Mouse (Mus musculus): ENCODE results near the gene Grk5. TPM values are rescaled to one million over a fixed set of nuclear protein-coding genes. Genes with fewer than 3 reads are reported as not detected.
A peak's percentile ranks its signal among the peaks of the same experiment; 100 is the strongest.

Grk5 gene
- polyA plus RNA-seq, 1 experiment from 2014 or later, result 2.0 TPM

GRCm38 (mm10) chr19:61085217-61085616, 195.7 kb downstream of the Grk5 start:
- H3K27me3 ChIP-seq (replicated peaks; ENCODE audit: control insufficient read depth, insufficient read depth, low read length), result no peaks in the 10 kb centered on the region
- no peak overlapping the region for H3K9ac ChIP-seq (ENCODE audit: low read length)
- WGBS, result 90% methylated on average over 2 of the region's 2 CpGs
- no peak overlapping the region for H3K27ac ChIP-seq (ENCODE audit: low read depth, low read length)
- DNase-seq (ENCODE audit: low spot score) (no peak), ATAC-seq (no peak)
- no peak overlapping the region for H3K4me3 ChIP-seq (ENCODE audit: low read depth, low read length)
- no peaks in the 10 kb centered on the region for H3K4me1 ChIP-seq (ENCODE audit: control insufficient read depth, insufficient read depth, low read length)
- peaks cover 3% of the 10 kb centered on the region; the same call in 1 of the 2 replicates for H3K36me3 ChIP-seq (ENCODE audit: control insufficient read depth, insufficient read depth, low read length)
- H3K4me2 ChIP-seq (ENCODE audit: low read length), result no peak overlapping the region
- no peaks in the 10 kb centered on the region for H3K9me3 ChIP-seq (replicated peaks; ENCODE audit: control insufficient read depth, low read length)

GRCm38 (mm10) chr19:61087781-61088180, 198.2 kb downstream of the Grk5 start:
- Histone ChIP-seq H3K9me3 (replicated peaks; ENCODE audit: control insufficient read depth, low read length) (no peaks in the 10 kb centered on the region), H3K9ac (ENCODE audit: low read length) (no peak overlapping the region), H3K27me3 (replicated peaks; ENCODE audit: control insufficient read depth, insufficient read depth, low read length) (no peaks in the 10 kb centered on the region), H3K4me2 (ENCODE audit: low read length) (no peak overlapping the region), H3K4me1 (ENCODE audit: control insufficient read depth, insufficient read depth, low read length) (no peaks in the 10 kb centered on the region), H3K36me3 (ENCODE audit: control insufficient read depth, insufficient read depth, low read length) (peaks cover 3% of the 10 kb centered on the region; the same call in 1 of the 2 replicates), H3K27ac (ENCODE audit: low read depth, low read length) (no peak overlapping the region), H3K4me3 (ENCODE audit: low read depth, low read length) (no peak overlapping the region)
- no peak for ATAC-seq
- WGBS, result 93% methylated on average over 1 of the region's 1 CpGs
- no peak for DNase-seq (ENCODE audit: low spot score)

DNA sequence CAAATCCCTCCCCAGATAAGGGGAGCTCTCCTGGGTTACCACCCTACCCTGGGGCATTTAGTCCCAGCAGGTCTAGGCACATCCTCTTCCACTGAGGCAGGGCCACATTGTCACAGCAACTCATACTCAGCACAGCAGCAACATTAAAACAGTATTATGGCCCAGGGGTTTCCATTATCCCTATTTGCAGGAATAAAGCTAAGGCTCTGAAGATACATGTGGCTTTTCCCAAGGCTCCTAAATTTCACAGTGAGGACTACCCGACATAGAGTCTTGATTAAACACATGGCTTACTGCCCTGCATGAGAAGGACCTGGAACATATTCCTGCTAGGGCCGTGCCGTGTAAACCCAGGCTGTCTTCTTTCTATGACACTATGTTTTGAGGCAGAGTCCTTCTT, 199.5 kb downstream of the Grk5 start:
- H3K4me1 ChIP-seq (ENCODE audit: control insufficient read depth, insufficient read depth, low read length), result no peaks in the 10 kb centered on the region
- no peaks in the 10 kb centered on the region for H3K27me3 ChIP-seq (replicated peaks; ENCODE audit: control insufficient read depth, insufficient read depth, low read length)
- no peak for DNase-seq (ENCODE audit: low spot score)
- H3K36me3 ChIP-seq (ENCODE audit: control insufficient read depth, insufficient read depth, low read length), result peaks cover 3% of the 10 kb centered on the region; the same call in 1 of the 2 replicates
- no peak overlapping the region for H3K4me2 ChIP-seq (ENCODE audit: low read length)
- H3K4me3 ChIP-seq (ENCODE audit: low read depth, low read length), result no peak overlapping the region
- no peak for ATAC-seq
- no peak overlapping the region for H3K27ac ChIP-seq (ENCODE audit: low read depth, low read length)
- no peaks in the 10 kb centered on the region for H3K9me3 ChIP-seq (replicated peaks; ENCODE audit: control insufficient read depth, low read length)
- no peak overlapping the region for H3K9ac ChIP-seq (ENCODE audit: low read length)
- WGBS, result 93% methylated on average over 3 of the region's 3 CpGs

- no peak overlapping the region for H3K27ac ChIP-seq (ENCODE audit: low read depth, low read length)
- peaks cover 3% of the 10 kb centered on the region; the same call in 1 of the 2 replicates for H3K36me3 ChIP-seq (ENCODE audit: control insufficient read depth, insufficient read depth, low read length)
- ATAC-seq, result no peak
- H3K9me3 ChIP-seq (replicated peaks; ENCODE audit: control insufficient read depth, low read length), result no peaks in the 10 kb centered on the region
- WGBS, result 91% methylated on average over 4 of the region's 4 CpGs
- no peaks in the 10 kb centered on the region for H3K27me3 ChIP-seq (replicated peaks; ENCODE audit: control insufficient read depth, insufficient read depth, low read length)
- no peaks in the 10 kb centered on the region for H3K4me1 ChIP-seq (ENCODE audit: control insufficient read depth, insufficient read depth, low read length)
- H3K4me2 ChIP-seq (ENCODE audit: low read length), result no peak overlapping the region
- no peak overlapping the region for H3K4me3 ChIP-seq (ENCODE audit: low read depth, low read length)
- DNase-seq (ENCODE audit: low spot score), result no peak
- H3K9ac ChIP-seq (ENCODE audit: low read length), result no peak overlapping the region
These were observed 201.0 kb downstream of the Grk5 start for GRCm38 (mm10) chr19:61090541-61090940.

- 84% methylated on average over 2 of the region's 2 CpGs for WGBS
These were observed 207.2 kb downstream of the Grk5 start for GRCm38 (mm10) chr19:61096776-61097175.

GRCm38 (mm10) chr19:61097764-61098163, 208.2 kb downstream of the Grk5 start:
- ATAC-seq (peak; percentile 34; the same call in 1 of the 2 replicates), DNase-seq (ENCODE audit: low spot score) (peak; percentile 66)
- Histone ChIP-seq H3K4me2 (ENCODE audit: low read length) (no peak overlapping the region), H3K4me3 (ENCODE audit: low read depth, low read length) (no peak overlapping the region), H3K9me3 (replicated peaks; ENCODE audit: control insufficient read depth, low read length) (no peaks in the 10 kb centered on the region), H3K27ac (ENCODE audit: low read depth, low read length) (no peak overlapping the region), H3K4me1 (ENCODE audit: control insufficient read depth, insufficient read depth, low read length) (no peaks in the 10 kb centered on the region), H3K9ac (ENCODE audit: low read length) (no peak overlapping the region), H3K36me3 (ENCODE audit: control insufficient read depth, insufficient read depth, low read length) (no peaks in the 10 kb centered on the region), H3K27me3 (replicated peaks; ENCODE audit: control insufficient read depth, insufficient read depth, low read length) (no peaks in the 10 kb centered on the region)
- 27% methylated on average over 4 of the region's 4 CpGs for WGBS

More at GRCm38 (mm10) chr19:61096776-61097175, 207.2 kb downstream of the Grk5 start:
- Histone ChIP-seq H3K27me3 (replicated peaks; ENCODE audit: control insufficient read depth, insufficient read depth, low read length) (no peaks in the 10 kb centered on the region), H3K36me3 (ENCODE audit: control insufficient read depth, insufficient read depth, low read length) (no peaks in the 10 kb centered on the region), H3K27ac (ENCODE audit: low read depth, low read length) (no peak overlapping the region), H3K4me1 (ENCODE audit: control insufficient read depth, insufficient read depth, low read length) (no peaks in the 10 kb centered on the region), H3K9ac (ENCODE audit: low read length) (no peak overlapping the region), H3K9me3 (replicated peaks; ENCODE audit: control insufficient read depth, low read length) (no peaks in the 10 kb centered on the region), H3K4me2 (ENCODE audit: low read length) (no peak overlapping the region), H3K4me3 (ENCODE audit: low read depth, low read length) (no peak overlapping the region)
- ATAC-seq, result no peak
- DNase-seq (ENCODE audit: low spot score), result no peak

DNA sequence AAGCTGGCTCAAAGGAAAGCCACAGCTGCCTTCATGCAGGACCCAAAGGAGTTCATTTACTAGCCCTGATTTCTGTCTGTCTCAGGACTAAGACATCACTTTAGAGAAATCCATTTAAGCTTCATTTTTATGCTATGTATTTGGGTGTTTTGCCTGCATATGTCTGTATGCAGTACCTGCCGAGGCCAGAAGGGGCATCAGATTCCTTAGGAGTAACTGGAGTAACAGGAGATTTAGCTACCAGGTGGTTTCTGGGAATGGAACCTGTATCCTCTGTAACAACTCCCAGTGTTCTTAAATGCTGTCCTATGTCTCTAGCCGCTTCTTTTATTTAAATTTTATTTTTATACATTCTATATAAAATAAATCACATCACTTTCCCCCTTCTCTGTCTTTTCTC, 220.6 kb downstream of the Grk5 start:
- Histone ChIP-seq H3K4me2 (ENCODE audit: low read length) (no peak overlapping the region), H3K9me3 (replicated peaks; ENCODE audit: control insufficient read depth, low read length) (no peaks in the 10 kb centered on the region), H3K27ac (ENCODE audit: low read depth, low read length) (no peak overlapping the region), H3K27me3 (replicated peaks; ENCODE audit: control insufficient read depth, insufficient read depth, low read length) (no peaks in the 10 kb centered on the region), H3K4me3 (ENCODE audit: low read depth, low read length) (no peak overlapping the region), H3K4me1 (ENCODE audit: control insufficient read depth, insufficient read depth, low read length) (no peaks in the 10 kb centered on the region), H3K9ac (ENCODE audit: low read length) (no peak overlapping the region), H3K36me3 (ENCODE audit: control insufficient read depth, insufficient read depth, low read length) (no peaks in the 10 kb centered on the region)
- ATAC-seq (no peak), DNase-seq (ENCODE audit: low spot score) (peak; percentile 2)
- WGBS, result 68% methylated on average over 2 of the region's 2 CpGs

DNA sequence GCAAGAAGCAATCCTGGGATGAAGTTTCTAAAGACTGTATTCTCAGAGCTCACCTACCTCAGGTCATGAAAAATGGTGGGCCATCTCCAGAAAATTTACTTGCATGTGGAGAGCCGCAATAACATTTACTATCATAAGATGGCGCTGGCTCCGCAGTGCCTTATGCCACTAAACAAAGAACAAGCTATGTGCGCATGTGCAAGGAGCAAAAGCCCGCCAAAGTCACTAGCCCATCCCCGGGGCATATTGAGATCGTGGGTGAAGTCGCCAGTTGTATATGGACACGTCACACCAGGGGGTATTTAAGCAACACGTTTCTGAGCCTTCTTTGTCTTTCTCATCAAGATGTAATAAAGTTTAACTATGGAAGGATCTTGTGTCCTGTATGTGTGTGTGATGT, 241.5 kb downstream of the Grk5 start:
- Histone ChIP-seq H3K4me3 (ENCODE audit: low read depth, low read length) (no peak overlapping the region), H3K27ac (ENCODE audit: low read depth, low read length) (no peak overlapping the region), H3K27me3 (replicated peaks; ENCODE audit: control insufficient read depth, insufficient read depth, low read length) (no peaks in the 10 kb centered on the region), H3K9ac (ENCODE audit: low read length) (no peak overlapping the region), H3K4me2 (ENCODE audit: low read length) (no peak overlapping the region), H3K36me3 (ENCODE audit: control insufficient read depth, insufficient read depth, low read length) (peaks cover 3% of the 10 kb centered on the region; the same call in 1 of the 2 replicates), H3K4me1 (ENCODE audit: control insufficient read depth, insufficient read depth, low read length) (no peaks in the 10 kb centered on the region), H3K9me3 (replicated peaks; ENCODE audit: control insufficient read depth, low read length) (peaks cover 5% of the 10 kb centered on the region; the same call in 1 of the 2 replicates)
- WGBS, result 89% methylated on average over 10 of the region's 10 CpGs
- ATAC-seq, result no peak
- DNase-seq (ENCODE audit: low spot score), result no peak

GRCm38 (mm10) chr19:61138655-61139054, 249.1 kb downstream of the Grk5 start:
- Histone ChIP-seq H3K9ac (ENCODE audit: low read length) (no peak overlapping the region), H3K4me2 (ENCODE audit: low read length) (no peak overlapping the region), H3K9me3 (replicated peaks; ENCODE audit: control insufficient read depth, low read length) (no peaks in the 10 kb centered on the region), H3K4me3 (ENCODE audit: low read depth, low read length) (no peak overlapping the region), H3K27ac (ENCODE audit: low read depth, low read length) (no peak overlapping the region), H3K27me3 (replicated peaks; ENCODE audit: control insufficient read depth, insufficient read depth, low read length) (no peaks in the 10 kb centered on the region), H3K36me3 (ENCODE audit: control insufficient read depth, insufficient read depth, low read length) (no peaks in the 10 kb centered on the region), H3K4me1 (ENCODE audit: control insufficient read depth, insufficient read depth, low read length) (peaks cover 8% of the 10 kb centered on the region; the same call in 1 of the 2 replicates)
- ATAC-seq (no peak), DNase-seq (ENCODE audit: low spot score) (no peak)
